Mouse (Mus musculus): Measurements from ENCODE around the gene Serpine2. TPM values are rescaled to one million over a fixed set of nuclear protein-coding genes. Genes with fewer than 3 reads are reported as not detected.

Gene Serpine2
- polyA plus RNA-seq, 1 experiment, result 1.7 TPM

- H3K27ac ChIP-seq (ENCODE audit: control insufficient read depth, insufficient read depth, low read depth, low read length), result no peak overlapping the region
- TF ChIP-seq POLR2A (IDR thresholded peaks at IDR 0.05; ENCODE audit: control insufficient read depth, low read depth, low read length), result no peak
- TF ChIP-seq CTCF (IDR thresholded peaks at IDR 0.05; ENCODE audit: control insufficient read depth, insufficient read depth, insufficient replicate concordance, low read depth, low read length), result no peak
These were observed 114.9 kb downstream of the Serpine2 start for GRCm38 (mm10) chr1:79746056-79746455.

More at GRCm38 (mm10) chr1:79746056-79746455, 114.9 kb downstream of the Serpine2 start:
- H3K36me3 ChIP-seq (ENCODE audit: control insufficient read depth, insufficient read depth, low read length), result no peaks in the 10 kb centered on the region
- no peaks in the 10 kb centered on the region for H3K27me3 ChIP-seq (ENCODE audit: control insufficient read depth, insufficient read depth, low read length)
- no peaks in the 10 kb centered on the region; the same call in 1 of the 2 replicates for H3K4me1 ChIP-seq (ENCODE audit: control insufficient read depth, insufficient read depth, low read length)
- H3K4me3 ChIP-seq (ENCODE audit: control insufficient read depth, low read depth, low read length), result no peak overlapping the region

Other genes starting within 250 kb of the Serpine2 start
- gene Ap1s3, start 189.2 kb downstream of the Serpine2 start, polyA plus RNA-seq (2012; rRNA removed), result 0.84 and 8.3 TPM in 2 replicates
- 5.0 and 5.3 TPM in 2 replicates for gene Mrpl44, start 85.2 kb downstream of the Serpine2 start, polyA plus RNA-seq (2012; rRNA removed)
- 384 and 400 TPM in 2 replicates for gene Wdfy1, start 85.0 kb downstream of the Serpine2 start, polyA plus RNA-seq (2012; rRNA removed)

All from testis, adult 2 months (tissue).